Mouse (Mus musculus) hindbrain, postnatal 0 days (tissue): ENCODE data around the gene Lsm7. TPM values are rescaled to one million over a fixed set of nuclear protein-coding genes. Genes with fewer than 3 reads are reported as not detected.

Source experiments
- ATAC-seq: fragments of 200-750 bp; cut with Nextera tagmentation; 2 replicates; pipeline ENCODE4 v1.8.0; 2017; ENCODE audit warnings: mild to moderate bottlenecking, moderate TSS enrichment, moderate library complexity
- DNase-seq: peaks from one replicate; pipeline ENCODE4 v3.0.0-alpha.2; 2015; ENCODE audit warnings: low spot score
- H3K27ac ChIP-seq: fragments of 300-500 bp; sonication (generic); 2 replicates; pipeline ENCODE4 v1.5.1; 2014; ENCODE audit warnings: mild to moderate bottlenecking
- H3K27me3 ChIP-seq: fragments of 300-500 bp; sonication (generic); 2 replicates; pipeline ENCODE4 v1.6.1; 2014; ENCODE audit warnings: low read length, mixed read lengths; ENCODE audit not compliant: insufficient read depth
- H3K36me3 ChIP-seq: fragments of 300-500 bp; sonication (generic); 2 replicates; pipeline ENCODE4 v1.6.1; 2014; ENCODE audit warnings: low read length, mixed read lengths; ENCODE audit not compliant: insufficient read depth
- H3K4me1 ChIP-seq: fragments of 300-500 bp; sonication (generic); 2 replicates; pipeline ENCODE4 v1.6.1; 2014; ENCODE audit warnings: antibody characterized with exemption, low read length, mixed read lengths; ENCODE audit not compliant: insufficient read depth
- H3K4me2 ChIP-seq: fragments of 300-500 bp; sonication (generic); 2 replicates; pipeline ENCODE4 v1.6.1; 2014; ENCODE audit warnings: low read depth, mild to moderate bottlenecking, low read length, moderate library complexity, mixed read lengths
- H3K4me3 ChIP-seq: fragments of 300-500 bp; sonication (generic); 2 replicates; pipeline ENCODE4 v1.5.1; 2014; ENCODE audit warnings: low read length
- H3K9ac ChIP-seq: fragments of 300-500 bp; sonication (generic); replicated peaks from 2 replicates; pipeline ENCODE4 v1.6.1; 2014; ENCODE audit warnings: mild to moderate bottlenecking, low read length, moderate library complexity, mixed read lengths
- H3K9me3 ChIP-seq: fragments of 300-500 bp; sonication (generic); 2 replicates; pipeline ENCODE4 v1.6.1; 2016; ENCODE audit warnings: low read length, mixed read lengths
- CTCF ChIP-seq: IDR thresholded peaks from 2 replicates; pipeline ENCODE4 v1.5.1; 2016; ENCODE audit warnings: antibody characterized with exemption, control low read depth, low read depth
- WGBS: fragments of 180-500 bp; shearing (Covaris S2); extraction: QIAGEN DNeasy Blood & Tissue Kit; methylation state at CpG from one replicate; pipeline ENCODE4 v1.1.7; 2014; 5-methylcytosine and 5-hydroxymethylcytosine counted together
- polyA plus RNA-seq: library from polyadenylated mRNA; unstranded; fragments of >200 nt; fragmentation: Nextera tagmentation; extraction: Ambion mirVana; gene quantifications from 2 replicates; pipeline ENCODE4 v1.2.1, GENCODE M21; 2015
- total RNA-seq: library from RNA; depleted of rRNA; stranded (reverse); fragments of >200 nt; gene quantifications from 2 replicates; pipeline ENCODE4 v1.2.3, GENCODE M21; 2014

Lsm7 gene
- total and polyA plus RNA-seq, 2 experiments from 2014 or later: 189 to 279 TPM

DNA sequence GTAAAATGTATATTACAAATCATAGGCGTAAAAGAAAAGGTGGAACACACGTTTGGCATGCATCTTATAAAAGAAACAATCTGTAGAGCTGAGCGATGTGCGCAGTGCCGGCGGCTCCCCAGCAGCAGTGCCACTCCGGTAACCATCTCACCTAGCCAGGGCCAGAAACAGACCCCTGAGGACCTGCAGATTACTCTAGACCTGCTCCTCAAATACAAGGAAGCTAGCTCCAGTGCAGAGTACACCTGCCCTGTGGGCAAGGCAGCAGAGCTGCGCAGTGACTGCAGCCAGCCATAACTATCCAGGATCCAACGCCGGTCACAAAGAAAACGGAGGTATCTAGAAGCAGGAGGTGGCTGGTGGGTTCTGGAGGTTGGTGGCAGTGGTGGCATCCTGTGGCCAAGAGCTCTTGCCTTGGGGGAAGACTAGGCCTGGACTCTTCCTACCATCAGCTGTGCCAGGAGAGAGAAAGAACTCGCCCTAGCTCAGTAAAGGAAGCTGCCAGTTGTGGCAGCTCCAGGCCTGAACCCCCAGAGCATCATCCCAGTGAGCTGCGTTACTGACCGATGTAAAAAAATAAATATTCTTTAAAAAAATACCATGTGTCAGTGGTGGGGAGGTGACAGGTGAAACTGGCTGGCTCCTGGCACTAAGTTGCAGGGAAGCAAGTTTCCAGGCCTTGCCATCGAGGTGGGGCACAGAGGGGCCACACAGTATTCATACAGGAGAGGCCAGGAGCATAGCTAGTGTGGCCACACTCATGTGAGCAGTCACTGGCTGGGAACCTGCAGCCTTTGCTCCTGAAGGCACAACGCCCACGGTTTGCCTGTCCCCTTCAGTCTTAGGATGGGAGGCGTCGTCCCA, 46.6 kb upstream of the Lsm7 start:
- Histone ChIP-seq H3K4me2 (peak overlapping the region; percentile 81; the same call in 1 of the 2 replicates), H3K4me1 (0 out of 2 replicates have a peak, but pooled peaks cover 3% of the 10 kb centered on the region), H3K27me3 (no peaks in the 10 kb centered on the region), H3K4me3 (no peak overlapping the region), H3K36me3 (peaks cover 40% of the 10 kb centered on the region), H3K9me3 (no peaks in the 10 kb centered on the region), H3K9ac (peak overlapping the region; percentile 30; the same call in 1 of the 2 replicates), H3K27ac (peak overlapping the region; percentile 91; the same call in 1 of the 2 replicates)
- ATAC-seq (no peak), DNase-seq (no peak)
- TF ChIP-seq CTCF: no peak
- WGBS: 91% methylated on average over 19 of the region's 19 CpGs

DNA sequence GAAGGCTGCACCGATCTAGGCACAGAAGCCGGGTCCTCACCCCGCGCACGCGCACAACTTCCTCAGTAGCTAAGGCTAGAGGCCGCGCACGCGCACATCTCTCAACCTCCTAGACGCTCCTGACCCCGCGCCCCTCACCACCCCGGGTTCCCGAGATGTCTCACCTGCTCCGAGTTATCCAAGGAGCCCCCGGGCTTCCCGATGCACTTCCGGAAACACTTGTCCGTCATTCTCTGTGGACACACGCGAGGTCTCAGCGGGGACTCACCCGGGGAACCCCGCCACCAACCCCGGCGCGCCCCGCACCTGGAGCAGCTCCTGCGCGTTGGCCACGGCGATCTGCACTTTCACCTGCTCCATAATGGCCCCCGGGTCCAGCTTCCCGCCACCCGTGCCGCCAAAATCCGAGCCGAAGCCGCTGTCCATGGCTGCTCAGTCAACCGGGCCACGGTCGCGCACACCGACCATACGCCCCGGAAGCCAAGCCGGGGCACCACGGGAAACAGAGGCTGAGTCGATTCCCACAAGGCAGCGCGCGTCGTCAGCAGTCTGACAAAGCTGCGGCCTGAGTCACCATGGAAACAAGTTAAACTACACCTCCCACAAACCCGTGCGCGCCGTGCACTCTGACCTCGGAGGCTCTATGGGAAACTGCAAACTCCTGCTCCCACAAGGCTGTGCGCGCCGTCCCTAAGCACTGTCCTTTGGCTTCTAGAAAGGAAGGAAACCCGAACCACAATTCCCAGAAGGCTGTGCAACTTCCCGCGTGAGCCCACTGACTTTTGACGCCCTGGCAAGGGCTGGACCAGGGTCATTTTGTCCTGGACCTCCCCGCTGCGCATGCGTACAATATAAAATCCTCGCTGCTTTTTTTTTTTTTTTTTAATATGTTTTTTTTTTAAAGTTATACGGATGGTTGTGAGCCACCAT, 45.6 kb upstream of the Lsm7 start, which contains the start of gene Timm13:
Gene Timm13 (minus strand): TSS at position 652 of the 930 bp plus-strand sequence.
- under 1% methylated on average over 72 of the region's 72 CpGs for WGBS
- Histone ChIP-seq H3K36me3 (peaks cover 31% of the 10 kb centered on the region; the same call in 1 of the 2 replicates), H3K4me2 (peak within 1 kb of the TSS; percentile 81), H3K9me3 (no peaks in the 10 kb centered on the region), H3K9ac (peak within 1 kb of the TSS; percentile 78), H3K4me1 (0 out of 2 replicates have a peak, but pooled peaks cover 3% of the 10 kb centered on the region), H3K27ac (peak within 1 kb of the TSS; percentile 91), H3K27me3 (no peaks in the 10 kb centered on the region), H3K4me3 (peak within 1 kb of the TSS; percentile 84)
- ATAC-seq (peak; percentile 96), DNase-seq (peak; percentile 100)
- TF ChIP-seq CTCF: no peak

DNA sequence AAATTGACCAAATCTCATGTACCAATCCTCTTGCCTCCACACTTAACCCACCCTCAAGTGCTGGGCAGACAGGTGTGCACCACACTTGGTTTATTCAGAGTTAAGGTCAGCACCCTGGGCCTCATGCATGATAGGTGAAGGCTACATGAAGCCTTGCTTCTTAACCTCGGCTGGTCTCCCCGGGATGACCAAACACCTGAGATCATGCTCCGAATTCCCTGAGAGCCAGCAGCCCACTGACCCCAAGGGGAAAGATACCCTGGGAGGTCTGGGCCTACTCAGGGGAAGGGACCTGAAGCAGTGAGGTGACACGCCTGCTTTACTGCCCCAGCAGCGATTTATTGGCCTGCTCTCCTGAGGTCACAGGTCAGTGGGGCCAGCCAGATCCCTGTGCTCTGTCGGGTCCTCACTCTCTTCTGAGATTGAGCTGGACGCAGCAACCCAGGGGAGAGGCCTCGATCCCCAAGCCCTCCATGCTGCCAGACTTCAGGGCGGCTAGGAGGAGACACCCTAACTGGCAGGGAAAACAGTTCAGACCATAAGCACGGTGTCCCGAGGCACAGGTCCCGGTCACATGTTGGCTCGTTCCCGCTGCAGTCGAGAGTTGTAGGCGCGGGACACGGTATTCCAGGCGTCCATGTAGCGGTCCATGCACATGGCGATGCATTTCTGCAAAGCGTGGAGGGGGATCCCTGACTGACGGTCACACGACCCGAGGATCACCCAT, 44.7 kb upstream of the Lsm7 start:
- no peaks in the 10 kb centered on the region for H3K9me3 ChIP-seq
- peak overlapping the region; percentile 81 for H3K4me2 ChIP-seq
- WGBS: 17% methylated on average over 25 of the region's 25 CpGs
- peak; percentile 18 for DNase-seq
- peaks cover 23% of the 10 kb centered on the region; the same call in 1 of the 2 replicates for H3K36me3 ChIP-seq
- no peak for ATAC-seq
- H3K27me3 ChIP-seq: no peaks in the 10 kb centered on the region
- 0 out of 2 replicates have a peak, but pooled peaks cover 3% of the 10 kb centered on the region for H3K4me1 ChIP-seq
- TF ChIP-seq CTCF: no peak
- peak overlapping the region; percentile 78 for H3K9ac ChIP-seq
- H3K27ac ChIP-seq: peak overlapping the region; percentile 91
- peak overlapping the region; percentile 84 for H3K4me3 ChIP-seq

DNA sequence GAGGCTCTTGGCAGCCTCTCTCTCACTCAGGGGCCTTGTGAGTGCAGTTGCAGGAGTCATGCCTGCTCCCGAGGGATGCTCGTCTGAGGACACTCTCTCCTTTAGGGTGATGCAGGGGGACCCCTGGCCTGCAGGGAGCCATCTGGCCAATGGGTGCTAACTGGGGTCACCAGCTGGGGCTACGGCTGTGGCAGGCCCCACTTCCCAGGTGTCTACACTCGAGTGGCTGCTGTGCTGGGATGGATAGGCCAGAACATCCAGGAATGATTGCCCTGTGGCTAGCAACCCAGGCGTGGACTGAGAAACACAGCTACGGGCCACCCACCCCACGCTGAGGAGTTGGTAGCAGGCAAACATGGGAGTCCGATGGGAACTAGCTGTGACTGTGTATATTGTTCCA, 44.1 kb upstream of the Lsm7 start:
- no peak overlapping the region for H3K4me3 ChIP-seq

DNA sequence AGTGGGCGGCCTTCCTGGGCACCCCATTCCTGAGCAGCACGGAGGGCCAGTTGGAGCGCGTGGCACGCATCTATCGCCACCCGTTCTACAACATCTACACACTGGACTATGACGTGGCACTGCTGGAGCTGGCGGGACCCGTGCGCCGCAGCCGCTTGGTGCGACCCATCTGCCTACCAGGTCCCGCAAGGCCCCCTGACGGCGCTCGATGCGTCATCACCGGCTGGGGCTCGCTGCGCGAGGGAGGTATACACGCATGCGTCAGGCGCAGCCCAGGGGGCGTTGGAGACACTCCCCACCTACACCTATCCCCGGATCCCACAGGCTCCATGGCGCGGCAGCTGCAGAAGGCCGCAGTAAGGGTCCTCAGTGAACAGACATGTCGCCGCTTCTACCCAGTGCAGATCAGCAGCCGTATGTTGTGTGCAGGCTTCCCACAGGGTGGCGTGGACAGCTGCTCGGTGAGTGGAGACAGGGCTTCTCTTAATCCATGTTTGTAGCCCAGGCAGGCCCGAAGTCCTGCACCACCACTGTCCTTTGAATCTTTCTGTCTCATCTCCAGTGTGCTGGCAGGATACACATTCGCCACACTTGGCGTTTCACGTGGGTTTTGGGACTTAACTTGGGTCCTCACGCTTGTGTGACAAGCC, 43.0 kb upstream of the Lsm7 start:
- H3K4me2 ChIP-seq: no peak overlapping the region; the same call in 1 of the 2 replicates

More for the DNA sequence above, 44.1 kb upstream of the Lsm7 start:
- Histone ChIP-seq H3K4me2 (peak overlapping the region; percentile 81; the same call in 1 of the 2 replicates), H3K9ac (no peak overlapping the region), H3K9me3 (no peaks in the 10 kb centered on the region), H3K4me1 (0 out of 2 replicates have a peak, but pooled peaks cover 3% of the 10 kb centered on the region), H3K27me3 (no peaks in the 10 kb centered on the region), H3K27ac (no peak overlapping the region), H3K36me3 (peaks cover 16% of the 10 kb centered on the region; the same call in 1 of the 2 replicates)
- WGBS: 90% methylated on average over 8 of the region's 8 CpGs
- ATAC-seq (no peak), DNase-seq (no peak)
- no peak for TF ChIP-seq CTCF

More for the DNA sequence above, 43.0 kb upstream of the Lsm7 start:
- Histone ChIP-seq H3K36me3 (peaks cover 5% of the 10 kb centered on the region; the same call in 1 of the 2 replicates), H3K27ac (no peak overlapping the region), H3K27me3 (no peaks in the 10 kb centered on the region), H3K4me1 (0 out of 2 replicates have a peak, but pooled peaks cover 3% of the 10 kb centered on the region), H3K9me3 (no peaks in the 10 kb centered on the region), H3K4me3 (no peak overlapping the region), H3K9ac (0 out of 2 replicates have a peak overlapping the region, but pooled peaks have one; percentile 19)
- DNase-seq: peak; percentile 48
- 32% methylated on average over 41 of the region's 41 CpGs for WGBS
- 0 out of 2 replicates have a peak, but pooled peaks have one; percentile 6 for TF ChIP-seq CTCF
- ATAC-seq: no peak
